Mouse (Mus musculus) kidney, embryonic 15.5 days (tissue): Measurements from ENCODE around the gene Dgki. TPM values are rescaled to one million over a fixed set of nuclear protein-coding genes. Genes with fewer than 3 reads are reported as not detected.

Experiments used
- ATAC-seq: fragments of 200-750 bp; cut with Nextera tagmentation; replicated peaks from 2 replicates; pipeline ENCODE4 v1.8.0; 2017; ENCODE audit warnings: moderate TSS enrichment; ENCODE audit not compliant: low FRiP score
- H3K27ac ChIP-seq: fragments of 300-500 bp; sonication (generic); 2 replicates; pipeline ENCODE4 v1.5.1; 2015; ENCODE audit warnings: mild to moderate bottlenecking, inconsistent platforms
- H3K27me3 ChIP-seq: fragments of 300-500 bp; sonication (generic); 2 replicates; pipeline ENCODE4 v1.6.1; 2015; ENCODE audit warnings: inconsistent platforms
- H3K36me3 ChIP-seq: fragments of 300-500 bp; sonication (generic); 2 replicates; pipeline ENCODE4 v1.6.1; 2015; ENCODE audit warnings: inconsistent platforms
- H3K4me1 ChIP-seq: fragments of 300-500 bp; sonication (generic); 2 replicates; pipeline ENCODE4 v1.6.1; 2015; ENCODE audit warnings: inconsistent platforms
- H3K4me2 ChIP-seq: fragments of 300-500 bp; sonication (generic); 2 replicates; pipeline ENCODE4 v1.6.1; 2015; ENCODE audit warnings: moderate library complexity, mild to moderate bottlenecking, inconsistent platforms
- H3K4me3 ChIP-seq: fragments of 300-500 bp; sonication (generic); replicated peaks from 2 replicates; pipeline ENCODE4 v1.5.1; 2015; ENCODE audit warnings: mild to moderate bottlenecking, inconsistent platforms
- H3K9ac ChIP-seq: fragments of 300-500 bp; sonication (generic); 2 replicates; pipeline ENCODE4 v1.6.1; 2015; ENCODE audit warnings: mild to moderate bottlenecking, inconsistent platforms
- H3K9me3 ChIP-seq: fragments of 300-500 bp; sonication (generic); replicated peaks from 2 replicates; pipeline ENCODE4 v1.6.1; 2016; ENCODE audit warnings: inconsistent platforms
- WGBS: fragments of 180-500 bp; shearing (Covaris S2); methylation state at CpG from one replicate; pipeline ENCODE4 v1.1.7; 2015; ENCODE audit warnings: mixed read lengths; 5-methylcytosine and 5-hydroxymethylcytosine counted together
- polyA plus RNA-seq: library from polyadenylated mRNA; unstranded; fragments of >200 nt; fragmentation: Nextera tagmentation; extraction: Ambion mirVana; gene quantifications from 2 replicates; pipeline ENCODE4 v1.2.1, GENCODE M21; 2015

The Dgki gene
- polyA plus RNA-seq, 1 experiment from 2014 or later = 0.55 TPM

- Histone ChIP-seq H3K27ac (no peak overlapping the region), H3K9ac (no peak overlapping the region), H3K9me3 (no peaks in the 10 kb centered on the region), H3K4me2 (no peak overlapping the region), H3K4me3 (no peak overlapping the region), H3K4me1 (no peaks in the 10 kb centered on the region), H3K27me3 (no peaks in the 10 kb centered on the region), H3K36me3 (no peaks in the 10 kb centered on the region)
- no peak for ATAC-seq
- 93% methylated on average over 1 of the region's 1 CpGs for WGBS
Observed at GRCm38 (mm10) chr6:37291171-37291570, 8.8 kb downstream of the Dgki start.

- Histone ChIP-seq H3K9ac (no peak overlapping the region), H3K9me3 (no peaks in the 10 kb centered on the region), H3K4me1 (no peaks in the 10 kb centered on the region), H3K4me3 (no peak overlapping the region), H3K27ac (no peak overlapping the region), H3K4me2 (no peak overlapping the region), H3K36me3 (no peaks in the 10 kb centered on the region), H3K27me3 (no peaks in the 10 kb centered on the region)
- WGBS = 95% methylated on average over 3 of the region's 3 CpGs
- no peak for ATAC-seq
Observed at GRCm38 (mm10) chr6:37290691-37291090, 9.3 kb downstream of the Dgki start.

GRCm38 (mm10) chr6:37286134-37286533 lies 13.8 kb downstream of the Dgki start:
- no peaks in the 10 kb centered on the region for H3K4me1 ChIP-seq
- WGBS = 89% methylated on average over 4 of the region's 4 CpGs
- no peak for ATAC-seq

GRCm38 (mm10) chr6:37284879-37285278 lies 15.1 kb downstream of the Dgki start:
- H3K4me3 ChIP-seq = no peak overlapping the region
- no peaks in the 10 kb centered on the region for H3K36me3 ChIP-seq
- H3K9me3 ChIP-seq = no peaks in the 10 kb centered on the region
- ATAC-seq = no peak
- H3K27me3 ChIP-seq = no peaks in the 10 kb centered on the region
- 92% methylated on average over 9 of the region's 9 CpGs for WGBS
- no peaks in the 10 kb centered on the region for H3K4me1 ChIP-seq
- no peak overlapping the region for H3K4me2 ChIP-seq
- H3K9ac ChIP-seq = no peak overlapping the region
- no peak overlapping the region for H3K27ac ChIP-seq

More at GRCm38 (mm10) chr6:37286134-37286533, 13.8 kb downstream of the Dgki start:
- H3K36me3 ChIP-seq = no peaks in the 10 kb centered on the region
- H3K27ac ChIP-seq = no peak overlapping the region
- no peak overlapping the region for H3K4me2 ChIP-seq
- no peaks in the 10 kb centered on the region for H3K27me3 ChIP-seq
- no peak overlapping the region for H3K4me3 ChIP-seq
- no peaks in the 10 kb centered on the region for H3K9me3 ChIP-seq
- H3K9ac ChIP-seq = no peak overlapping the region

DNA sequence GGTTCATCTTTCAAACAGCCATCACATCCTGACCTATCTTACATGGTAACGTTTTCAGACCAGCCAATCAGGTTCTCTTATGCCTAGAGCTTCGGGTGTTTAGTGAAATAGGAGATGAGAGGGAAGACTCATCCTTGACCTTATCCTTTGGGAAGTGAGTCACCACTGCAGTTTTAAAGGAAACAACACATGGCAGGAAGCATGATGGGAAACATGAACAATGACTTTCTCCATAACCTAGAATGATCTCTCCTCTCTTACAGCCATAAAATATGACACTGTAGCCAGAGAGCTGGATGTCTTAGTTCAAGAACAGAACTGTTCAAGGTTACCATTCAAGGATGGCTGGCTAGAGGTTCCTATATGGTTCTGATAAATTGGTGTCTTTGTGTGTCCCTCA lies 16.6 kb downstream of the Dgki start:
- Histone ChIP-seq H3K4me1 (no peaks in the 10 kb centered on the region), H3K4me3 (no peak overlapping the region), H3K36me3 (no peaks in the 10 kb centered on the region), H3K9ac (no peak overlapping the region), H3K9me3 (no peaks in the 10 kb centered on the region), H3K4me2 (no peak overlapping the region), H3K27ac (no peak overlapping the region), H3K27me3 (no peaks in the 10 kb centered on the region)
- WGBS = 20% methylated on average over 2 of the region's 2 CpGs
- no peak for ATAC-seq

GRCm38 (mm10) chr6:37282659-37283058 lies 17.3 kb downstream of the Dgki start:
- WGBS = 52% methylated on average over 1 of the region's 1 CpGs
- ATAC-seq = no peak
- H3K4me2 ChIP-seq = no peak overlapping the region

GRCm38 (mm10) chr6:37276834-37277715 lies 22.9 kb downstream of the Dgki start:
- WGBS = 55% methylated on average over 6 of the region's 6 CpGs
- Histone ChIP-seq H3K27me3 (no peaks in the 10 kb centered on the region), H3K36me3 (no peaks in the 10 kb centered on the region), H3K4me2 (no peak overlapping the region), H3K4me1 (peaks cover 4% of the 10 kb centered on the region; the same call in 1 of the 2 replicates), H3K9me3 (no peaks in the 10 kb centered on the region), H3K9ac (no peak overlapping the region), H3K4me3 (no peak overlapping the region), H3K27ac (no peak overlapping the region)
- peak; percentile 43; the same call in 1 of the 2 replicates for ATAC-seq

More at GRCm38 (mm10) chr6:37282659-37283058, 17.3 kb downstream of the Dgki start:
- no peaks in the 10 kb centered on the region for H3K36me3 ChIP-seq
- H3K27ac ChIP-seq = no peak overlapping the region
- H3K4me1 ChIP-seq = no peaks in the 10 kb centered on the region
- no peak overlapping the region for H3K4me3 ChIP-seq
- no peaks in the 10 kb centered on the region for H3K27me3 ChIP-seq
- H3K9me3 ChIP-seq = no peaks in the 10 kb centered on the region
- H3K9ac ChIP-seq = no peak overlapping the region

- H3K4me3 ChIP-seq = no peak overlapping the region
- H3K4me2 ChIP-seq = no peak overlapping the region
- no peaks in the 10 kb centered on the region for H3K27me3 ChIP-seq
- H3K4me1 ChIP-seq = peaks cover 5% of the 10 kb centered on the region
- H3K27ac ChIP-seq = no peak overlapping the region
- ATAC-seq = no peak
- no peak overlapping the region for H3K9ac ChIP-seq
- 65% methylated on average over 5 of the region's 5 CpGs for WGBS
- no peaks in the 10 kb centered on the region for H3K36me3 ChIP-seq
- no peaks in the 10 kb centered on the region for H3K9me3 ChIP-seq
Observed at GRCm38 (mm10) chr6:37276181-37276580, 23.8 kb downstream of the Dgki start.

GRCm38 (mm10) chr6:37270905-37271591 lies 28.9 kb downstream of the Dgki start:
- Histone ChIP-seq H3K27me3 (no peaks in the 10 kb centered on the region), H3K9ac (no peak overlapping the region), H3K9me3 (no peaks in the 10 kb centered on the region), H3K4me1 (peaks cover 13% of the 10 kb centered on the region), H3K4me3 (no peak overlapping the region), H3K36me3 (no peaks in the 10 kb centered on the region), H3K4me2 (no peak overlapping the region), H3K27ac (no peak overlapping the region)
- peak; percentile 71 for ATAC-seq
- WGBS = 39% methylated on average over 8 of the region's 8 CpGs

DNA sequence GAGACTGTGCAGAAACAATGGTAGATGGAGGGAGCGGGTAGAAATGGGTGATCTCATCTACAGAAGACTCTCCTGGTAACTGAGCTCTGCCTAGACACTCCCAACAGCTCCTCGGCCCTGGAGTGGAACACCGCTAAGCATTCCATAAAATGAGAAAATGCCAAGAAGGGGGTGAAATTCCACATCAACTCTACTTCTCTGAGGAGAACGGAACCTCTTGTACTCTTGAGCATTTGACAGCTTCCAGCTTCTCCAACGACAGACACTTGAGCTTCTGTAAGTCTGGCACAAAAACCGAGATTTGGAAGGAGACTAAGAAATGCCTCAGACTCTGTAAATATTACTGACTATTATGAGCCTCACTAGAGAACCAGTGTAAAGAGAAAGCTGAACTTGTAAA lies 31.4 kb downstream of the Dgki start:
- no peaks in the 10 kb centered on the region for H3K36me3 ChIP-seq
- H3K27me3 ChIP-seq = no peaks in the 10 kb centered on the region
- H3K27ac ChIP-seq = no peak overlapping the region
- ATAC-seq = no peak
- H3K9ac ChIP-seq = no peak overlapping the region
- H3K4me2 ChIP-seq = no peak overlapping the region
- no peaks in the 10 kb centered on the region for H3K9me3 ChIP-seq
- peaks cover 13% of the 10 kb centered on the region for H3K4me1 ChIP-seq
- 75% methylated on average over 6 of the region's 6 CpGs for WGBS
- no peak overlapping the region for H3K4me3 ChIP-seq

GRCm38 (mm10) chr6:37267952-37268351 lies 32.0 kb downstream of the Dgki start:
- no peak for ATAC-seq
- no peak overlapping the region for H3K4me3 ChIP-seq
- 93% methylated on average over 4 of the region's 4 CpGs for WGBS
- no peaks in the 10 kb centered on the region for H3K9me3 ChIP-seq
- peaks cover 13% of the 10 kb centered on the region for H3K4me1 ChIP-seq
- no peak overlapping the region for H3K27ac ChIP-seq
- no peaks in the 10 kb centered on the region for H3K27me3 ChIP-seq
- no peaks in the 10 kb centered on the region for H3K36me3 ChIP-seq
- no peak overlapping the region for H3K4me2 ChIP-seq
- H3K9ac ChIP-seq = no peak overlapping the region

DNA sequence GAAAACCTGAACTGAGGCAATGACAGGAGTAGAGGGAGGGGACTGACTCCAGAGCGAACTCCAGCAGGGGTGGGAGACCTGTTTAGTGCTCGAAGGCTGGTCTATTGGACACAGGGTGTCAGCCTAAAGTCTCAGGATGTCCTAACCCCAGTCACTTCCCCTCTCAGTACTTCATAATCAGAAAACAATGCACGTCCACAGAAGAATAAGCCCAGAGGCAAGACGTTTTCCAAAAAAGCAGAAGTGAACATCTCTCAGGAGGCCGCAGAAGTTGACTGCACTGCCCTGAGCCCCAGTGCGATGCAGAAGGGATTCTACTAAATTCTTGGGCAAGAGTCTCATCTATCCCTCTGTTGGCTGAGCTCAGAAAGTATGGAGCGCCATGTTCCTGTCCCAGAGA lies 37.5 kb downstream of the Dgki start:
- Histone ChIP-seq H3K4me1 (no peaks in the 10 kb centered on the region), H3K4me3 (no peak overlapping the region), H3K27ac (no peak overlapping the region), H3K9ac (no peak overlapping the region), H3K9me3 (no peaks in the 10 kb centered on the region), H3K27me3 (no peaks in the 10 kb centered on the region), H3K36me3 (no peaks in the 10 kb centered on the region), H3K4me2 (no peak overlapping the region)
- WGBS = 83% methylated on average over 7 of the region's 7 CpGs
- no peak for ATAC-seq
